Mouse (Mus musculus) lung, adult 2 months (tissue): ENCODE measurements around the gene C5ar2.

ENCODE experiments used
- CTCF ChIP-seq: fragments of 200-500 bp; IDR thresholded peaks from 2 replicates; pipeline ENCODE4 v1.5.1; 2011; ENCODE audit warnings: mild to moderate bottlenecking, low read length, control low read depth; ENCODE audit not compliant: insufficient read depth
- POLR2A ChIP-seq: fragments of 200-500 bp; IDR thresholded peaks from 2 replicates; pipeline ENCODE4 v1.6.1; 2011; ENCODE audit warnings: low read depth, mild to moderate bottlenecking, control low read depth, low read length, borderline replicate concordance; ENCODE audit errors: extremely low read depth

GRCm38 (mm10) chr7:16240978-16241303 is 3.0 kb downstream of the C5ar2 start:
- TF ChIP-seq POLR2A (no peak), CTCF (no peak)
